Mouse (Mus musculus): ENCODE data around the gene Tnni2. TPM values are rescaled to one million over a fixed set of nuclear protein-coding genes. Genes with fewer than 3 reads are reported as not detected.

The Tnni2 gene
- total and polyA plus RNA-seq, 2 experiments from 2014 or later = 8.9 TPM; not detected in 1

- WGBS = 37% methylated on average over 9 of the region's 9 CpGs
- peak; percentile 87 for DNase-seq (ENCODE audit: low spot score)
- Histone ChIP-seq H3K36me3 (replicated peaks; ENCODE audit: control insufficient read depth, insufficient read depth, low read length) (peaks cover 44% of the 10 kb centered on the region; the same call in 1 of the 2 replicates), H3K4me2 (ENCODE audit: low read depth, low read length) (no peak overlapping the region), H3K27me3 (ENCODE audit: control insufficient read depth, insufficient read depth, low read length) (no peaks in the 10 kb centered on the region), H3K4me1 (ENCODE audit: control insufficient read depth, insufficient read depth) (peaks cover 36% of the 10 kb centered on the region), H3K4me3 (ENCODE audit: low read depth, low read length) (no peak overlapping the region), H3K9me3 (replicated peaks; ENCODE audit: control insufficient read depth, low read length) (no peaks in the 10 kb centered on the region), H3K27ac (ENCODE audit: low read depth) (peak overlapping the region; percentile 11; the same call in 1 of the 2 replicates), H3K9ac (replicated peaks; ENCODE audit: low read depth, low read length) (no peak overlapping the region)
- ATAC-seq (ENCODE audit: insufficient read depth, low read depth) = peak; percentile 51; the same call in 1 of the 2 replicates
- TF ChIP-seq CTCF (IDR thresholded peaks at IDR 0.05; ENCODE audit: low read depth) = peak; percentile 64
- TF ChIP-seq EP300 (IDR thresholded peaks at IDR 0.05; ENCODE audit: low read depth) = no peak
Observed at GRCm38 (mm10) chr7:142487341-142487859, 45.8 kb downstream of the Tnni2 start.

DNA sequence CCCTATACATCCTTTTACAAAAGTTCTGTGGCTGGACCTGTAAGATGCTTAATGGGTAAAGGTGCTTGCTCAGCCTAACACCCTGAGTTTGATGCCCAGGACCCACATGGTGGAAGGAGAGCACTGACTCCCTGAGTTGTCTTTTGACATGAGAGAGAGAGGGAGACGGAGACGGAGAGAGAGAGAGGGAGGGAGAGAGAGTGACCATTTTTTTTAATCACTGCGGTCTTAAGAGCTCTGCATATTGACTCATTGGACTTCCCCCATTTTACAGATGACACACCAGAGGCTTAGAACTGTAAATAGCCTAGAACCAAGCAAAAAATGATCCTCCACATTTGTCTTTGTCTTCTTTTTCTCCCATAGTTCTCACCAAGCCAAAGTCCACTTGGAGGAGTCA lies 46.4 kb downstream of the Tnni2 start:
- H3K4me3 ChIP-seq (ENCODE audit: low read depth, low read length) = no peak overlapping the region
- H3K9me3 ChIP-seq (replicated peaks; ENCODE audit: control insufficient read depth, low read length) = no peaks in the 10 kb centered on the region
- no peak overlapping the region for H3K9ac ChIP-seq (replicated peaks; ENCODE audit: low read depth, low read length)
- ATAC-seq (ENCODE audit: insufficient read depth, low read depth) (no peak), DNase-seq (ENCODE audit: low spot score) (no peak)
- WGBS = 84% methylated on average over 3 of the region's 3 CpGs
- no peaks in the 10 kb centered on the region for H3K27me3 ChIP-seq (ENCODE audit: control insufficient read depth, insufficient read depth, low read length)
- H3K4me2 ChIP-seq (ENCODE audit: low read depth, low read length) = no peak overlapping the region
- peaks cover 30% of the 10 kb centered on the region for H3K4me1 ChIP-seq (ENCODE audit: control insufficient read depth, insufficient read depth)
- H3K27ac ChIP-seq (ENCODE audit: low read depth) = no peak overlapping the region
- TF ChIP-seq CTCF (IDR thresholded peaks at IDR 0.05; ENCODE audit: low read depth) (no peak), EP300 (IDR thresholded peaks at IDR 0.05; ENCODE audit: low read depth) (no peak)
- peaks cover 47% of the 10 kb centered on the region for H3K36me3 ChIP-seq (replicated peaks; ENCODE audit: control insufficient read depth, insufficient read depth, low read length)

GRCm38 (mm10) chr7:142493535-142493934 lies 51.9 kb downstream of the Tnni2 start:
- WGBS = 87% methylated on average over 8 of the region's 8 CpGs
- no peaks in the 10 kb centered on the region for H3K27me3 ChIP-seq (ENCODE audit: control insufficient read depth, insufficient read depth, low read length)
- H3K4me3 ChIP-seq (ENCODE audit: low read depth, low read length) = no peak overlapping the region
- peaks cover 6% of the 10 kb centered on the region for H3K4me1 ChIP-seq (ENCODE audit: control insufficient read depth, insufficient read depth)
- DNase-seq (ENCODE audit: low spot score) (no peak), ATAC-seq (ENCODE audit: insufficient read depth, low read depth) (no peak)
- H3K36me3 ChIP-seq (replicated peaks; ENCODE audit: control insufficient read depth, insufficient read depth, low read length) = peaks cover 33% of the 10 kb centered on the region
- no peaks in the 10 kb centered on the region for H3K9me3 ChIP-seq (replicated peaks; ENCODE audit: control insufficient read depth, low read length)
- H3K9ac ChIP-seq (replicated peaks; ENCODE audit: low read depth, low read length) = no peak overlapping the region
- no peak overlapping the region for H3K27ac ChIP-seq (ENCODE audit: low read depth)
- TF ChIP-seq EP300 (IDR thresholded peaks at IDR 0.05; ENCODE audit: low read depth) = no peak
- TF ChIP-seq CTCF (IDR thresholded peaks at IDR 0.05; ENCODE audit: low read depth) = no peak
- no peak overlapping the region for H3K4me2 ChIP-seq (ENCODE audit: low read depth, low read length)

Other genes starting within 250 kb of the Tnni2 start
- not detected in 2 replicates for gene Krtap5-3, start 240.4 kb upstream of the Tnni2 start, total RNA-seq (2014; rRNA removed; ENCODE audit: low replicate concordance)
- not detected in 2 replicates for gene Krtap5-3, start 240.4 kb upstream of the Tnni2 start, polyA plus RNA-seq (2015; fragmentation: Nextera tagmentation; extraction: Ambion mirVana)
- gene Gm7579, start 229.9 kb upstream of the Tnni2 start, total RNA-seq (2014; rRNA removed; ENCODE audit: low replicate concordance) = not detected in 2 replicates
- gene Gm7579, start 229.9 kb upstream of the Tnni2 start, polyA plus RNA-seq (2015; fragmentation: Nextera tagmentation; extraction: Ambion mirVana) = not detected in 2 replicates
- not detected in 2 replicates for gene Krtap5-5, start 211.8 kb upstream of the Tnni2 start, total RNA-seq (2014; rRNA removed; ENCODE audit: low replicate concordance)
- not detected in 2 replicates for gene Krtap5-5, start 211.8 kb upstream of the Tnni2 start, polyA plus RNA-seq (2015; fragmentation: Nextera tagmentation; extraction: Ambion mirVana)
- not detected in 2 replicates for gene Gm40460, start 200.7 kb upstream of the Tnni2 start, total RNA-seq (2014; rRNA removed; ENCODE audit: low replicate concordance)
- not detected in 2 replicates for gene Gm40460, start 200.7 kb upstream of the Tnni2 start, polyA plus RNA-seq (2015; fragmentation: Nextera tagmentation; extraction: Ambion mirVana)
- gene Gm2431, start 183.5 kb upstream of the Tnni2 start, total RNA-seq (2014; rRNA removed; ENCODE audit: low replicate concordance) = not detected in 2 replicates
- gene Gm2431, start 183.5 kb upstream of the Tnni2 start, polyA plus RNA-seq (2015; fragmentation: Nextera tagmentation; extraction: Ambion mirVana) = not detected in 2 replicates
- not detected in 2 replicates for gene Gm4559, start 167.4 kb upstream of the Tnni2 start, total RNA-seq (2014; rRNA removed; ENCODE audit: low replicate concordance)
- gene Gm4559, start 167.4 kb upstream of the Tnni2 start, polyA plus RNA-seq (2015; fragmentation: Nextera tagmentation; extraction: Ambion mirVana) = not detected in 2 replicates
- not detected in 2 replicates for gene Krtap5-1, start 144.7 kb upstream of the Tnni2 start, total RNA-seq (2014; rRNA removed; ENCODE audit: low replicate concordance)
- gene Krtap5-1, start 144.7 kb upstream of the Tnni2 start, polyA plus RNA-seq (2015; fragmentation: Nextera tagmentation; extraction: Ambion mirVana) = not detected in 2 replicates
- not detected in 2 replicates for gene Krtap5-4, start 138.3 kb upstream of the Tnni2 start, total RNA-seq (2014; rRNA removed; ENCODE audit: low replicate concordance)
- gene Krtap5-4, start 138.3 kb upstream of the Tnni2 start, polyA plus RNA-seq (2015; fragmentation: Nextera tagmentation; extraction: Ambion mirVana) = not detected in 2 replicates
- 0.62 and 4.0 TPM in 2 replicates for gene Ifitm10, start 68.1 kb upstream of the Tnni2 start, total RNA-seq (2014; rRNA removed; ENCODE audit: low replicate concordance)
- gene Ifitm10, start 68.1 kb upstream of the Tnni2 start, polyA plus RNA-seq (2015; fragmentation: Nextera tagmentation; extraction: Ambion mirVana) = 3.4 and 3.9 TPM in 2 replicates
- gene Gm49369, start 59.1 kb upstream of the Tnni2 start, total RNA-seq (2014; rRNA removed; ENCODE audit: low replicate concordance) = not detected in 2 replicates
- 0.85 TPM in 1 of 2 replicates, not detected in the other for gene Gm49369, start 59.1 kb upstream of the Tnni2 start, polyA plus RNA-seq (2015; fragmentation: Nextera tagmentation; extraction: Ambion mirVana)
- 1,049 and 1,105 TPM in 2 replicates for gene Ctsd, start 53.8 kb upstream of the Tnni2 start, total RNA-seq (2014; rRNA removed; ENCODE audit: low replicate concordance)
- gene Ctsd, start 53.8 kb upstream of the Tnni2 start, polyA plus RNA-seq (2015; fragmentation: Nextera tagmentation; extraction: Ambion mirVana) = 484 and 489 TPM in 2 replicates
- gene Syt8, start 7.0 kb upstream of the Tnni2 start, total RNA-seq (2014; rRNA removed; ENCODE audit: low replicate concordance) = 18.0 TPM in 1 of 2 replicates, not detected in the other
- 0.10 TPM in 1 of 2 replicates, not detected in the other for gene Syt8, start 7.0 kb upstream of the Tnni2 start, polyA plus RNA-seq (2015; fragmentation: Nextera tagmentation; extraction: Ambion mirVana)
- 20.8 and 84.4 TPM in 2 replicates for gene Lsp1, start 19.0 kb downstream of the Tnni2 start, total RNA-seq (2014; rRNA removed; ENCODE audit: low replicate concordance)
- 47.7 and 53.1 TPM in 2 replicates for gene Lsp1, start 19.0 kb downstream of the Tnni2 start, polyA plus RNA-seq (2015; fragmentation: Nextera tagmentation; extraction: Ambion mirVana)
- gene Tnnt3, start 57.0 kb downstream of the Tnni2 start, total RNA-seq (2014; rRNA removed; ENCODE audit: low replicate concordance) = 0.73 and 11.0 TPM in 2 replicates
- 2.5 and 3.2 TPM in 2 replicates for gene Tnnt3, start 57.0 kb downstream of the Tnni2 start, polyA plus RNA-seq (2015; fragmentation: Nextera tagmentation; extraction: Ambion mirVana)
- 87.2 and 90.9 TPM in 2 replicates for gene Mrpl23, start 90.9 kb downstream of the Tnni2 start, total RNA-seq (2014; rRNA removed; ENCODE audit: low replicate concordance)
- 14.9 TPM in 2 replicates for gene Mrpl23, start 90.9 kb downstream of the Tnni2 start, polyA plus RNA-seq (2015; fragmentation: Nextera tagmentation; extraction: Ambion mirVana)
- gene Igf2, start 225.0 kb downstream of the Tnni2 start, total RNA-seq (2014; rRNA removed; ENCODE audit: low replicate concordance) = 1,317 and 1,642 TPM in 2 replicates
- gene Igf2, start 225.0 kb downstream of the Tnni2 start, polyA plus RNA-seq (2015; fragmentation: Nextera tagmentation; extraction: Ambion mirVana) = 950 and 1,040 TPM in 2 replicates
- not detected in 2 replicates for gene Gm49394, start 228.1 kb downstream of the Tnni2 start, total RNA-seq (2014; rRNA removed; ENCODE audit: low replicate concordance)
- gene Gm49394, start 228.1 kb downstream of the Tnni2 start, polyA plus RNA-seq (2015; fragmentation: Nextera tagmentation; extraction: Ambion mirVana) = not detected in 2 replicates

Measured in heart, postnatal 0 days (tissue).